In genomic region chr1:95609045-95609444, GRCm38 (mm10) we compare ENCODE assay signal across 29 mouse cellular contexts.
"Had no signal": no experiment of that assay in that cellular context is flagged by ENCODE, and none has a peak within 500 bp of the region (broad histone marks: within the 10 kb centered on the region; RNA-seq: fewer than 3 reads in every experiment).

No protein-coding gene starts in this region.

- H3K27me3 ChIP-seq: limb, embryonic 12.5 days; limb, embryonic 13.5 days; limb, embryonic 15.5 days; liver, embryonic 12.5 days; liver, embryonic 13.5 days; liver, embryonic 15.5 days; lung, embryonic 15.5 days; megakaryocyte, embryonic 14.5 days; midbrain, embryonic 12.5 days; midbrain, embryonic 13.5 days; midbrain, embryonic 15.5 days had no signal

- H3K36me3 ChIP-seq: limb, embryonic 10.5 days; limb, embryonic 12.5 days; limb, embryonic 13.5 days; limb, embryonic 15.5 days; liver, embryonic 12.5 days; liver, embryonic 13.5 days; liver, embryonic 15.5 days; lung, embryonic 15.5 days; midbrain, embryonic 10.5 days; midbrain, embryonic 12.5 days; midbrain, embryonic 13.5 days; midbrain, embryonic 15.5 days had no signal

- H3K9ac ChIP-seq: limb, embryonic 12.5 days; limb, embryonic 13.5 days; limb, embryonic 15.5 days; liver, embryonic 12.5 days; liver, embryonic 13.5 days; liver, embryonic 14.5 days; liver, embryonic 15.5 days; liver, postnatal 0 days; lung, embryonic 14.5 days; lung, embryonic 15.5 days; midbrain, embryonic 12.5 days; midbrain, embryonic 13.5 days; midbrain, embryonic 15.5 days had no signal

- H3K9me3 ChIP-seq: limb, embryonic 10.5 days; limb, embryonic 12.5 days; limb, embryonic 13.5 days; limb, embryonic 15.5 days; liver, embryonic 12.5 days; liver, embryonic 13.5 days; liver, embryonic 15.5 days; lung, embryonic 15.5 days; megakaryocyte, embryonic 14.5 days; midbrain, embryonic 10.5 days; midbrain, embryonic 12.5 days; midbrain, embryonic 13.5 days; midbrain, embryonic 15.5 days had no signal

- DNase-seq: left cerebral cortex, postnatal 4 days; liver; liver, embryonic 13.5 days; liver, postnatal 0 days; lung, adult 18-20 months; lung, adult 2 months; lung, embryonic 14.5 days; lung, postnatal 10 days; lung, postnatal 14 days; lung, postnatal 36 days; lung, postnatal 4 days; midbrain, embryonic 14.5 days had no signal

- H3K27ac ChIP-seq: limb, embryonic 10.5 days; limb, embryonic 12.5 days; limb, embryonic 13.5 days; limb, embryonic 15.5 days; liver, embryonic 12.5 days; liver, embryonic 13.5 days; liver, embryonic 14.5 days; liver, embryonic 15.5 days; lung, embryonic 15.5 days; macrophage; midbrain, embryonic 10.5 days; midbrain, embryonic 12.5 days; midbrain, embryonic 13.5 days; midbrain, embryonic 15.5 days had no signal

- H3K4me2 ChIP-seq: limb, embryonic 12.5 days; limb, embryonic 13.5 days; limb, embryonic 15.5 days; liver, embryonic 11.5 days; liver, embryonic 12.5 days; liver, embryonic 13.5 days; liver, embryonic 15.5 days; lung, embryonic 14.5 days; lung, embryonic 15.5 days; midbrain, embryonic 11.5 days; midbrain, embryonic 12.5 days; midbrain, embryonic 13.5 days; midbrain, embryonic 15.5 days had no signal

- H3K4me3 ChIP-seq: limb, embryonic 10.5 days; limb, embryonic 12.5 days; limb, embryonic 13.5 days; limb, embryonic 15.5 days; liver, embryonic 12.5 days; liver, embryonic 13.5 days; liver, embryonic 15.5 days; lung, embryonic 15.5 days; megakaryocyte, embryonic 14.5 days; midbrain, embryonic 10.5 days; midbrain, embryonic 12.5 days; midbrain, embryonic 13.5 days; midbrain, embryonic 15.5 days; myocyte had no signal

- H3K4me1 ChIP-seq: limb, embryonic 10.5 days; limb, embryonic 12.5 days; limb, embryonic 13.5 days; limb, embryonic 15.5 days; liver, embryonic 12.5 days; liver, embryonic 13.5 days; liver, embryonic 15.5 days; lung, embryonic 15.5 days; midbrain, embryonic 10.5 days; midbrain, embryonic 12.5 days; midbrain, embryonic 13.5 days; midbrain, embryonic 15.5 days had no signal
